Mouse (Mus musculus): ENCODE results near the gene Shox2. TPM values are rescaled to one million over a fixed set of nuclear protein-coding genes. Genes with fewer than 3 reads are reported as not detected.

Shox2 gene
- polyA plus RNA-seq, 1 experiment from 2014 or later: 1.0 TPM

- H3K4me3 ChIP-seq (replicated peaks; ENCODE audit: low read length): no peak overlapping the region
- no peak overlapping the region for H3K4me2 ChIP-seq (ENCODE audit: low read length)
- H3K9ac ChIP-seq (replicated peaks; ENCODE audit: low read depth, low read length): no peak overlapping the region
- ATAC-seq: no peak
- H3K36me3 ChIP-seq (ENCODE audit: control insufficient read depth, insufficient read depth): no peaks in the 10 kb centered on the region
- peaks cover 49% of the 10 kb centered on the region for H3K27me3 ChIP-seq (replicated peaks; ENCODE audit: control insufficient read depth, insufficient read depth, low read length)
- 2% methylated on average over 9 of the region's 9 CpGs for WGBS
- no peak overlapping the region for H3K27ac ChIP-seq (ENCODE audit: low read length)
- no peaks in the 10 kb centered on the region for H3K9me3 ChIP-seq (ENCODE audit: control insufficient read depth, low read length)
- H3K4me1 ChIP-seq (replicated peaks; ENCODE audit: control insufficient read depth, insufficient read depth, low read length): peaks cover 20% of the 10 kb centered on the region
Measured at GRCm38 (mm10) chr3:66979491-66979890, 2.1 kb downstream of the Shox2 start.

DNA sequence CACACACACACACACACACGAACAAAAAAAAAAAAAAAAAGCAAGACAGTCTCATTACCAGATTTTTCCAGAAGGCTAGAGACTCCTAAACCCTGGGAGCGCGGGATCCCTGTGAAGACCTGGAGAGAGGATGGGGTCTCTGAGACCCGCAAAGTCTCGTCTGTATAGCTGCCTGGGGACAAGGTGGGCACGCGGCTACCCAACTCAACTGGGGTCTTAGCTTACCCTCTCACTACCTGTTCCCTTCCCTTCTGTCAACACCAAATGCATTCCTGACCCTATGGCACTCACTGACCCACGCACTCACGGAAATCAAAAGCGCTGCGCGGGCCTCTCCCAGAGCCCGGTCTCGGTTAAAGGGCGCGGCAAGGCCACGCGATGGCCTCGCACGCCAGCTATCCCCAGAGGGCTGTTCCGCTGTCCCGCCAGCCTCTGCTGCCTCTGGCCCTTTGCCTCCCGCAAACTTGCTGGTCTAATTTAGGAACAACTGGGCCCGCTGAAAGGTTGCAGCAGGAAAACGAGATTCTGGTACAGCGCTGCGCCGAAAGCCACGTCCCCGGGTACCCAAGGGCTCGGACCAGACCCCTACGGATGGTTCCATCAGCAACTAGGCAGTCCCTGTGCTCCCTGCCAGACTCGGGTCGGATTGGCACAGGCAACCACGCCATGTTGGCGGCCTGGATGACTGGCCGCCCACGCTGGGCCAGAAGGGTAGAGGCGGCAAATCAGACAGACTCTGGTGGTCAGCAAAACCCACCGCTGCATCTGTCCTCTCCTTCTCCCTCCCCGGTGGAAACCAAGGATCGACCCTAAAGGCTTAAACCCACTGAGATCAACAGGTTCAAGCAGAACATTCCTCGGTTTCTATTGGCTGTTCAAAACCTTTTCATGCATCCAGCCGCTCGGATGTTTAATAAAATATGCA is 2.9 kb downstream of the Shox2 start:
- peak; percentile 9; the same call in 1 of the 2 replicates for ATAC-seq
- H3K27ac ChIP-seq (ENCODE audit: low read length): no peak overlapping the region
- no peak overlapping the region for H3K4me3 ChIP-seq (replicated peaks; ENCODE audit: low read length)
- no peak overlapping the region for H3K9ac ChIP-seq (replicated peaks; ENCODE audit: low read depth, low read length)
- WGBS: under 1% methylated on average over 45 of the region's 45 CpGs
- peaks cover 54% of the 10 kb centered on the region for H3K27me3 ChIP-seq (replicated peaks; ENCODE audit: control insufficient read depth, insufficient read depth, low read length)
- H3K4me2 ChIP-seq (ENCODE audit: low read length): no peak overlapping the region
- H3K36me3 ChIP-seq (ENCODE audit: control insufficient read depth, insufficient read depth): no peaks in the 10 kb centered on the region
- H3K9me3 ChIP-seq (ENCODE audit: control insufficient read depth, low read length): no peaks in the 10 kb centered on the region
- H3K4me1 ChIP-seq (replicated peaks; ENCODE audit: control insufficient read depth, insufficient read depth, low read length): peaks cover 21% of the 10 kb centered on the region

DNA sequence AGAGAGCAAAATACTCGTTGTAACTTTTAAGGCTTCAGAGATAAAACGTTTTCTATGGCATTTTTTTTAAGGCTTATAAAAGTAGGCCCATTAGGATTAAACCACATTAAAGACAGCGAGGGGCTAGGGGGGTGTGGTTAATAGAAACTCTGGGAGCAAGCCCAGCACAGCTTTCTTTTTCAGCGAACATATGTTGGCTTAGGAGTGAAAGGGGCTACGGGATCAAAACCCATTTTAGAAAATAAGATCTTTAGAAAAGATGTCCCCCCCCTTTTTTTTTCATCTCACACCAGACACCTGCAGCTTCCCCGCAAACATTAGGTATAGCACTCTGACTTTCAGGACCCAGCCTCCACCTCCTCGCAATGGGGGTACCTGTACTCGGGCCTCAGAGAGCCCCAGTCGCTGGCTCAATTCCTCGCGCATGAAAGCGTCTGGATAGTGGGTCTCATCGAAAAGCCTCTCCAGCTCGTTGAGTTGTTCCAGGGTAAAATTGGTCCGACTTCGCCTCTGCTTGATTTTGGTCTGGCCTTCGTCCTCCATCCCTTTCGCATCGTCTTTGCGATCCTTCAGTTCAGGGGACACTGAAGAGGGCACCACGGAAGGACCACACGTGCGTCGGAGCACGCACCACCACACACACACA is 3.6 kb downstream of the Shox2 start:
- H3K27me3 ChIP-seq (replicated peaks; ENCODE audit: control insufficient read depth, insufficient read depth, low read length): peaks cover 54% of the 10 kb centered on the region
- 2% methylated on average over 25 of the region's 25 CpGs for WGBS
- no peak for ATAC-seq
- no peaks in the 10 kb centered on the region for H3K9me3 ChIP-seq (ENCODE audit: control insufficient read depth, low read length)
- no peak overlapping the region for H3K4me3 ChIP-seq (replicated peaks; ENCODE audit: low read length)
- H3K27ac ChIP-seq (ENCODE audit: low read length): no peak overlapping the region
- no peaks in the 10 kb centered on the region for H3K36me3 ChIP-seq (ENCODE audit: control insufficient read depth, insufficient read depth)
- peaks cover 27% of the 10 kb centered on the region for H3K4me1 ChIP-seq (replicated peaks; ENCODE audit: control insufficient read depth, insufficient read depth, low read length)
- H3K4me2 ChIP-seq (ENCODE audit: low read length): no peak overlapping the region
- no peak overlapping the region for H3K9ac ChIP-seq (replicated peaks; ENCODE audit: low read depth, low read length)

GRCm38 (mm10) chr3:66976889-66977615 is 4.5 kb downstream of the Shox2 start:
- Histone ChIP-seq H3K27me3 (replicated peaks; ENCODE audit: control insufficient read depth, insufficient read depth, low read length) (peaks cover 53% of the 10 kb centered on the region), H3K9ac (replicated peaks; ENCODE audit: low read depth, low read length) (no peak overlapping the region), H3K27ac (ENCODE audit: low read length) (no peak overlapping the region), H3K4me2 (ENCODE audit: low read length) (no peak overlapping the region), H3K9me3 (ENCODE audit: control insufficient read depth, low read length) (no peaks in the 10 kb centered on the region), H3K36me3 (ENCODE audit: control insufficient read depth, insufficient read depth) (no peaks in the 10 kb centered on the region), H3K4me3 (replicated peaks; ENCODE audit: low read length) (no peak overlapping the region), H3K4me1 (replicated peaks; ENCODE audit: control insufficient read depth, insufficient read depth, low read length) (peaks cover 21% of the 10 kb centered on the region)
- ATAC-seq: no peak
- WGBS: 3% methylated on average over 13 of the region's 13 CpGs

- Histone ChIP-seq H3K4me1 (replicated peaks; ENCODE audit: control insufficient read depth, insufficient read depth, low read length) (peaks cover 13% of the 10 kb centered on the region), H3K27ac (ENCODE audit: low read length) (no peak overlapping the region), H3K4me2 (ENCODE audit: low read length) (no peak overlapping the region), H3K9me3 (ENCODE audit: control insufficient read depth, low read length) (no peaks in the 10 kb centered on the region), H3K36me3 (ENCODE audit: control insufficient read depth, insufficient read depth) (no peaks in the 10 kb centered on the region), H3K9ac (replicated peaks; ENCODE audit: low read depth, low read length) (no peak overlapping the region), H3K27me3 (replicated peaks; ENCODE audit: control insufficient read depth, insufficient read depth, low read length) (peaks cover 63% of the 10 kb centered on the region), H3K4me3 (replicated peaks; ENCODE audit: low read length) (no peak overlapping the region)
- ATAC-seq: no peak
- 10% methylated on average over 3 of the region's 3 CpGs for WGBS
Measured at GRCm38 (mm10) chr3:66974501-66974900, 7.1 kb downstream of the Shox2 start.

DNA sequence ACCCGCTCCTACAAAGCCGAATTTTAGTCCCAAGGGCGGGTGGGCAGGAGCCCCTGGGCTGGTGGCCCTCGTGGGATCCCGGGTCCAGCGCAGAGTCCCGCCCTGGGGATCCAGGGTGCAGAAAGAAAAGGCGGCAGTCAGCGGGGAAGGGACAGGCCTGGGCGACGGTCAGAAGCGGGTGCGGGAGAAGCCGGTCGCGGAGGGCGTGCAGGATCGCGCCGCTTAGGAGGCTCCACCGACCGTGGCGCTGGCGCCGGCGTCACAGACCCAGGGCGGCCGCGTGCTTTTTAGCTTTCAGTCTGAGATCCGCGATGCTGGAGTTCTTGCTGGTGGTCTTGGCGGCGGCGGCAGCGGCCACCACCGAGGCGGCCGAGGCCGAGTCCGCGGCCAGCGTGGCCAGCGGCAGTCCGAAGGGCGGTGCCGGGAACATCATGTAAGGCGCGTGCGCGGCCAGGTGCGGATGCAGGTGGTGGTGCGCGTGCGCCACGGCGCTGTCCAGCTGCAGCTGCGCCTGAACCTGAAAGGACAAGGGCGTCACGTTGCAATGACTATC is 8.1 kb downstream of the Shox2 start:
- peaks cover 55% of the 10 kb centered on the region for H3K27me3 ChIP-seq (replicated peaks; ENCODE audit: control insufficient read depth, insufficient read depth, low read length)
- no peak overlapping the region for H3K27ac ChIP-seq (ENCODE audit: low read length)
- under 1% methylated on average over 59 of the region's 59 CpGs for WGBS

DNA sequence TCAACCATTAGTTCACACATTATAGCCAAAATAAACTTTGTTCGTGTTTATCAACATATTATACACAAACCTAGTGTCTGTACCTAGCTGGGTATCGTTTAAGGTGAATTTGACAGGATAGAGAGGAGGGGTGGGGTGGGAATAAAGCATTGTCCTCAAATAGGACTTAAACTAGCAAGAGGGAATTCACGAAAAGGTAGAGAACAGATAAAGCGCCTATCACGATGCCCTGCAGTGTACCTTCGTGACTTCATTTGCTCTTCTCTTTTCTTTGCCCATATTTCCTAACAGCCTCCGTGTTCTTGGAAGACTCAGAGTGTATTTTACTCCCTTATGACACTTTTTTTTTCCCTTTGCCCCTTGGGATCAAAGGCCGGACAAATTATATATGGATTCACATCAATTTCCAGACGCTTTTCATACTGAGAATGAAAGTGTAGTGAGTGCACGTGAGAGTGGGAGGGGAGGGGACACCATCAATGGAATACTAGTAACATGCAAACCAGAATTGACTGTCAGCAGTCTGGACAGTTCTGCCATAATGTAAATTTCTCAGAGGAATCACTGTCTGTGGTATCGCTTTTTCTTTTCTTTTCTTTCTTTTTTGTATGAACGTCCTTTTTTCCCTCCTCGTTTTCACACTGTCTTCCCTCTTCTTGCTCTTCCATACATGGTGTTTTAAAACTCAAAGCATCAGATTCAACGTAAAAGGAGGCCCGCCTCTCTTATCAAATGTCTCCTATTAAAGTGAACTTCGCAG is 9.2 kb downstream of the Shox2 start:
- no peak overlapping the region for H3K4me3 ChIP-seq (replicated peaks; ENCODE audit: low read length)

More for the DNA sequence above, 8.1 kb downstream of the Shox2 start:
- Histone ChIP-seq H3K4me3 (replicated peaks; ENCODE audit: low read length) (peak overlapping the region; percentile 34), H3K36me3 (ENCODE audit: control insufficient read depth, insufficient read depth) (no peaks in the 10 kb centered on the region), H3K4me2 (ENCODE audit: low read length) (peak overlapping the region; percentile 47), H3K4me1 (replicated peaks; ENCODE audit: control insufficient read depth, insufficient read depth, low read length) (peaks cover 11% of the 10 kb centered on the region), H3K9me3 (ENCODE audit: control insufficient read depth, low read length) (no peaks in the 10 kb centered on the region), H3K9ac (replicated peaks; ENCODE audit: low read depth, low read length) (peak overlapping the region; percentile 38)
- peak; percentile 65 for ATAC-seq

DNA sequence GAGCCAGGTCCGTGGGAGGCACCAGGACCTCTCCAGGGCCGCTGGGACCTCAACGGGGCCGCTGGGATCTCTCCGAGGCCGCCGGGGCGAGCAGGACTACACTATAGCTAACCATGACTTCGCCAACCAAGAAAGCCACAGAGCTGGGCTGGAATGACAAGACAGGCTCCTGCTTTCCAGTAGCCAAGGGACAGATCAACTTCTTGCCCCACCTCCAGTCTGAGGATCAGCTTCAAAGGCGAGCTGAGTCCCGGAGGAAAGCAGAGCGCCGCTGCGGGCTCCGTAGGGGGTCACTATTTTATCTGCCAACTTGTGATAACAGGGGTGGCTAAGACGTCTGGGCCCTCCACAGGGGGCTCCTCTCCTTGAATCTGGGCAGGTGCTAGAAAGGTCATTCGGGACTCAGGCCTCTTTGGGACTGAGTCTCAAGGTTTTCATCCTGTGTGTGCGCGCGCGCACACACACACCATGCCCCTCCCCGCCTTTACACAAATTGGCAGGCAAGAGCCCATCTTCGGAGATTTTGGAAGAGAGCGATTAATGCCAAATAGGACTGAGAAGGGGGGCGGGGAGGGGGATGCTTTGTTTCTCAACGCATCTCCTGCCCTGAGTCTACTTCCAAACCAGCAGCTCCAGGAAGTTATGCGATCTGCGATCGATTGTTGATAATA is 10.8 kb downstream of the Shox2 start:
- Histone ChIP-seq H3K27ac (ENCODE audit: low read length) (no peak overlapping the region), H3K9me3 (ENCODE audit: control insufficient read depth, low read length) (no peaks in the 10 kb centered on the region), H3K4me3 (replicated peaks; ENCODE audit: low read length) (no peak overlapping the region), H3K4me2 (ENCODE audit: low read length) (0 out of 2 replicates have a peak overlapping the region, but pooled peaks have one; percentile 2), H3K36me3 (ENCODE audit: control insufficient read depth, insufficient read depth) (no peaks in the 10 kb centered on the region), H3K9ac (replicated peaks; ENCODE audit: low read depth, low read length) (no peak overlapping the region), H3K4me1 (replicated peaks; ENCODE audit: control insufficient read depth, insufficient read depth, low read length) (peaks cover 11% of the 10 kb centered on the region), H3K27me3 (replicated peaks; ENCODE audit: control insufficient read depth, insufficient read depth, low read length) (peaks cover 56% of the 10 kb centered on the region)
- 1% methylated on average over 29 of the region's 29 CpGs for WGBS
- ATAC-seq: no peak

More for the DNA sequence above, 9.2 kb downstream of the Shox2 start:
- ATAC-seq: no peak
- H3K4me1 ChIP-seq (replicated peaks; ENCODE audit: control insufficient read depth, insufficient read depth, low read length): peaks cover 11% of the 10 kb centered on the region
- 3% methylated on average over 16 of the region's 16 CpGs for WGBS
- no peak overlapping the region for H3K4me2 ChIP-seq (ENCODE audit: low read length)
- H3K36me3 ChIP-seq (ENCODE audit: control insufficient read depth, insufficient read depth): no peaks in the 10 kb centered on the region
- no peak overlapping the region for H3K27ac ChIP-seq (ENCODE audit: low read length)
- H3K9ac ChIP-seq (replicated peaks; ENCODE audit: low read depth, low read length): no peak overlapping the region
- peaks cover 61% of the 10 kb centered on the region for H3K27me3 ChIP-seq (replicated peaks; ENCODE audit: control insufficient read depth, insufficient read depth, low read length)
- H3K9me3 ChIP-seq (ENCODE audit: control insufficient read depth, low read length): no peaks in the 10 kb centered on the region

Measured in forebrain, embryonic 16.5 days (tissue).